Mouse (Mus musculus): ENCODE measurements around the gene Cox19.

GRCm38 (mm10) chr5:139371631-139372401 lies 20.6 kb upstream of the Cox19 start:
- TF ChIP-seq CTCF (IDR thresholded peaks at IDR 0.05; ENCODE audit: borderline replicate concordance, insufficient read depth, low read depth, low read length) (no peak), POLR2A (IDR thresholded peaks at IDR 0.05; ENCODE audit: borderline replicate concordance, insufficient read depth, low read length) (peak; percentile 84)
